Mouse (Mus musculus): ENCODE measurements at regions not wholly inside any gene's neighbourhood (a gene's known extent, or its start where the extent isn't known, plus 50 kb on each side); places are given as distances from the start of the nearest gene placed in this dataset.

GRCm38 (mm10) chr5:126662648-126663047 lies 579.0 kb upstream of the Tmem132c start:
- no peak overlapping the region for H3K27ac ChIP-seq (ENCODE audit: control insufficient read depth, insufficient read depth, low read depth, low read length, poor library complexity)
- no peak overlapping the region for H3K4me3 ChIP-seq (replicated peaks; ENCODE audit: control insufficient read depth, low read depth, low read length)
- WGBS = 71% methylated on average over 4 of the region's 4 CpGs
- TF ChIP-seq CTCF (IDR thresholded peaks at IDR 0.05; ENCODE audit: control insufficient read depth, insufficient read depth, low read length) (no peak), POLR2A (IDR thresholded peaks at IDR 0.05; ENCODE audit: borderline replicate concordance, control insufficient read depth, low read depth, low read length) (no peak)
- H3K4me1 ChIP-seq (ENCODE audit: control insufficient read depth, insufficient read depth, low read length) = no peaks in the 10 kb centered on the region

DNA sequence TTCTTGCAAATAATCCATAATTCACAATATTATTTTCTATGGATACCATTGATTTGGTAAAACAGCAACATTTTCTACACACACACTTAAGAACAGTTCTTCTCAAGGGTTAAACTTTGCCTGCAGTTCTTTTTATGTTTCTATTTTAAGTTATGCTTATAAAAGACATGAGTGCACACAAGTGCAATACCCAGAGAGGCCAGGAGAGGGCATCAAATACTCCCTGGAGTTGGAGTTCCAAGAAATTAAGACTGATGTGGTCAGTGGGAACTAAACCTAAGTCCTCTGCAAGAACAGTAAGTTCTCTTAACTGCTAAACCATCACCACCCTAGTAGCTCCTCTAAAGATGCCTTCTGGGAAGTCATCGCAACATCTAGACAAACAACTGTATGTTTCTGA lies 570.5 kb upstream of the Tmem132c start:
- H3K4me3 ChIP-seq (replicated peaks; ENCODE audit: control insufficient read depth, low read depth, low read length) = no peak overlapping the region
- no peak for TF ChIP-seq POLR2A (IDR thresholded peaks at IDR 0.05; ENCODE audit: borderline replicate concordance, control insufficient read depth, low read depth, low read length)
- no peak for TF ChIP-seq CTCF (IDR thresholded peaks at IDR 0.05; ENCODE audit: control insufficient read depth, insufficient read depth, low read length)
- H3K27ac ChIP-seq (ENCODE audit: control insufficient read depth, insufficient read depth, low read depth, low read length, poor library complexity) = no peak overlapping the region
- 66% methylated on average over 1 of the region's 1 CpGs for WGBS
- H3K4me1 ChIP-seq (ENCODE audit: control insufficient read depth, insufficient read depth, low read length) = no peaks in the 10 kb centered on the region

GRCm38 (mm10) chr5:126680262-126680661 lies 561.3 kb upstream of the Tmem132c start:
- no peaks in the 10 kb centered on the region for H3K4me1 ChIP-seq (ENCODE audit: control insufficient read depth, insufficient read depth, low read length)
- 70% methylated on average over 6 of the region's 6 CpGs for WGBS
- TF ChIP-seq CTCF (IDR thresholded peaks at IDR 0.05; ENCODE audit: control insufficient read depth, insufficient read depth, low read length) (no peak), POLR2A (IDR thresholded peaks at IDR 0.05; ENCODE audit: borderline replicate concordance, control insufficient read depth, low read depth, low read length) (no peak)
- H3K27ac ChIP-seq (ENCODE audit: control insufficient read depth, insufficient read depth, low read depth, low read length, poor library complexity) = no peak overlapping the region
- no peak overlapping the region for H3K4me3 ChIP-seq (replicated peaks; ENCODE audit: control insufficient read depth, low read depth, low read length)

DNA sequence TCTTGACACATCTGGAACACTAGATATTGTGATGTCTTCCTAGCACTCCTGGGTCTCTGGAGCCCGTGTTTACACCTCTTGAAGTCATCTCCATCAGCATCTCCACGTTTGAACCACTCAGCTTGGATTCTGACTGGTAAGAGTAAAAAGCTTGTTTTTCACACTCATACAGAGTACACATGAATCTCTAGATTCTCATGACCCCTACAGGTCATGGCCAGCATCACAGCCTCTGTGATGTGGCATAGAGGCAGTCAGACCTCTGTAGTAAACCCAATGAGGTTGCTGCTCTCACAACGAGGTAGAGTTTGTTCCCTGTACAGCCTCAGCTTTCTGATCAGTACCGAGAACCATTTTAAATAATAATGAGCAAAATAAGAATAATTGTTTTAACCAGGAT lies 542.3 kb upstream of the Tmem132c start:
- TF ChIP-seq CTCF (IDR thresholded peaks at IDR 0.05; ENCODE audit: control insufficient read depth, insufficient read depth, low read length) (no peak), POLR2A (IDR thresholded peaks at IDR 0.05; ENCODE audit: borderline replicate concordance, control insufficient read depth, low read depth, low read length) (no peak)
- H3K27ac ChIP-seq (ENCODE audit: control insufficient read depth, insufficient read depth, low read depth, low read length, poor library complexity) = no peak overlapping the region
- H3K4me3 ChIP-seq (replicated peaks; ENCODE audit: control insufficient read depth, low read depth, low read length) = no peak overlapping the region
- no peaks in the 10 kb centered on the region for H3K4me1 ChIP-seq (ENCODE audit: control insufficient read depth, insufficient read depth, low read length)
- WGBS = 40% methylated on average over 4 of the region's 4 CpGs

DNA sequence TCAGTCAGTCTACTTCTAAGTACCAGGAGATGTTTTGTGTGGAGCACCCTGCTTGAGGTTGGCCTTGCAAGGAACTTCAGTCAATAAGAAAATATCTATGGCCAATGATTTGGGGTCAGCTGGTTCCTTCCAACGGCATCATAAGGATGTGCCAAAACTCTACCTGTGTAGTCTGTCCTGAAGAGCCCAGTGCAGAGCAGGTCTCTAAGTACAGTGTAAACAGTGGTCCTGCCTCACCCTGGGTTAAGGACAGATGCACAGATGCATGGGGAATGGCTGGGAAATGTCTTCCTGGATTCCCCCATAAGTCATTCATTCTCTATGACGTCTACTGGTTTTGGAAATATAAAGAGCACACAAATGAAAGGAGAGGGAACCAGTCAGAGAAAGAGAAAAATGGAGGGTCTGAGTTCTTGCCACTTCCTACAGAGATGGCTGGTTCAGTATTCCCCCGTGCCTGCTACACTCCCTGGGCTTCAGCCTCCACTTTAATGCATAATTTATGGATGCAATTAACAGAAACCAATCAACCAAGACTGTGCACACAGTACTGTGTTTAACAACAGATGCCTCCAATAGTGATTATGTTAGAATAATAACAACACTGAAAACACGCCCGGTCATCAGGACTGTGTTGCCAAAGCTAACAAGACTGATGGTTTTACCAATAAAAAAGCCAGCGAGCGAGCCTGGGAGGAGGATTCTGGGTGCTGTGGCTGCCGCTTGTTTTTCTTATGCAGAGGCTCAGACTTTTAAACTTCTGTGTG lies 537.9 kb upstream of the Tmem132c start:
- Histone ChIP-seq H3K27ac (ENCODE audit: control insufficient read depth, insufficient read depth, low read depth, low read length, poor library complexity) (no peak overlapping the region), H3K4me3 (replicated peaks; ENCODE audit: control insufficient read depth, low read depth, low read length) (no peak overlapping the region), H3K4me1 (ENCODE audit: control insufficient read depth, insufficient read depth, low read length) (no peaks in the 10 kb centered on the region)
- WGBS = 73% methylated on average over 8 of the region's 8 CpGs
- TF ChIP-seq POLR2A (IDR thresholded peaks at IDR 0.05; ENCODE audit: borderline replicate concordance, control insufficient read depth, low read depth, low read length) = no peak
- TF ChIP-seq CTCF (IDR thresholded peaks at IDR 0.05; ENCODE audit: control insufficient read depth, insufficient read depth, low read length) = no peak

GRCm38 (mm10) chr5:126705871-126706270 lies 535.7 kb upstream of the Tmem132c start:
- TF ChIP-seq CTCF (IDR thresholded peaks at IDR 0.05; ENCODE audit: control insufficient read depth, insufficient read depth, low read length) = no peak
- no peak for TF ChIP-seq POLR2A (IDR thresholded peaks at IDR 0.05; ENCODE audit: borderline replicate concordance, control insufficient read depth, low read depth, low read length)
- WGBS = 68% methylated on average over 11 of the region's 11 CpGs
- H3K4me3 ChIP-seq (replicated peaks; ENCODE audit: control insufficient read depth, low read depth, low read length) = no peak overlapping the region

GRCm38 (mm10) chr5:126706701-126707100 lies 534.9 kb upstream of the Tmem132c start:
- no peak overlapping the region for H3K4me3 ChIP-seq (replicated peaks; ENCODE audit: control insufficient read depth, low read depth, low read length)
- no peak overlapping the region for H3K27ac ChIP-seq (ENCODE audit: control insufficient read depth, insufficient read depth, low read depth, low read length, poor library complexity)
- 67% methylated on average over 4 of the region's 4 CpGs for WGBS
- no peak for TF ChIP-seq CTCF (IDR thresholded peaks at IDR 0.05; ENCODE audit: control insufficient read depth, insufficient read depth, low read length)
- TF ChIP-seq POLR2A (IDR thresholded peaks at IDR 0.05; ENCODE audit: borderline replicate concordance, control insufficient read depth, low read depth, low read length) = no peak
- no peaks in the 10 kb centered on the region for H3K4me1 ChIP-seq (ENCODE audit: control insufficient read depth, insufficient read depth, low read length)

More at GRCm38 (mm10) chr5:126705871-126706270, 535.7 kb upstream of the Tmem132c start:
- no peaks in the 10 kb centered on the region for H3K4me1 ChIP-seq (ENCODE audit: control insufficient read depth, insufficient read depth, low read length)
- no peak overlapping the region for H3K27ac ChIP-seq (ENCODE audit: control insufficient read depth, insufficient read depth, low read depth, low read length, poor library complexity)

- TF ChIP-seq CTCF (IDR thresholded peaks at IDR 0.05; ENCODE audit: control insufficient read depth, insufficient read depth, low read length) (no peak), POLR2A (IDR thresholded peaks at IDR 0.05; ENCODE audit: borderline replicate concordance, control insufficient read depth, low read depth, low read length) (no peak)
- H3K4me1 ChIP-seq (ENCODE audit: control insufficient read depth, insufficient read depth, low read length) = no peaks in the 10 kb centered on the region
- 40% methylated on average over 6 of the region's 6 CpGs for WGBS
Measured at GRCm38 (mm10) chr5:126714672-126715071, 526.9 kb upstream of the Tmem132c start.

More at GRCm38 (mm10) chr5:126714672-126715071, 526.9 kb upstream of the Tmem132c start:
- Histone ChIP-seq H3K27ac (ENCODE audit: control insufficient read depth, insufficient read depth, low read depth, low read length, poor library complexity) (no peak overlapping the region), H3K4me3 (replicated peaks; ENCODE audit: control insufficient read depth, low read depth, low read length) (no peak overlapping the region)

Data from bone marrow, adult 2 months (tissue).